Mouse (Mus musculus) olfactory bulb, adult 2 months (tissue): ENCODE measurements at regions not wholly inside any gene's neighbourhood (a gene's known extent, or its start where the extent isn't known, plus 50 kb on each side); places are given as distances from the start of the nearest gene placed in this dataset.

Experiments
- H3K27ac ChIP-seq: fragments of 200-500 bp; 2 replicates; pipeline ENCODE4 v1.5.1; 2012; ENCODE audit warnings: low read depth, low read length; ENCODE audit not compliant: insufficient read depth
- H3K4me1 ChIP-seq: fragments of 200-500 bp; 2 replicates; pipeline ENCODE4 v1.6.1; 2012; ENCODE audit warnings: low read length; ENCODE audit not compliant: control insufficient read depth, insufficient read depth
- H3K4me3 ChIP-seq: fragments of 200-500 bp; 2 replicates; pipeline ENCODE4 v1.5.1; 2012; ENCODE audit warnings: mild to moderate bottlenecking, low read depth, low read length, moderate library complexity; ENCODE audit not compliant: insufficient read depth
- CTCF ChIP-seq: fragments of 200-500 bp; IDR thresholded peaks from 2 replicates; pipeline ENCODE4 v1.5.1; 2012; ENCODE audit warnings: low read depth, mild to moderate bottlenecking, low read length, moderate library complexity; ENCODE audit not compliant: insufficient read depth
- POLR2A ChIP-seq: fragments of 200-500 bp; IDR thresholded peaks from 2 replicates; pipeline ENCODE4 v1.6.1; 2012; ENCODE audit warnings: mild to moderate bottlenecking, low read depth, low read length, moderate library complexity; ENCODE audit not compliant: insufficient read depth
- WGBS: fragments of 180-500 bp; shearing (Covaris S2); methylation state at CpG from one replicate; pipeline ENCODE4 v1.1.7; 2018; 5-methylcytosine and 5-hydroxymethylcytosine counted together

DNA sequence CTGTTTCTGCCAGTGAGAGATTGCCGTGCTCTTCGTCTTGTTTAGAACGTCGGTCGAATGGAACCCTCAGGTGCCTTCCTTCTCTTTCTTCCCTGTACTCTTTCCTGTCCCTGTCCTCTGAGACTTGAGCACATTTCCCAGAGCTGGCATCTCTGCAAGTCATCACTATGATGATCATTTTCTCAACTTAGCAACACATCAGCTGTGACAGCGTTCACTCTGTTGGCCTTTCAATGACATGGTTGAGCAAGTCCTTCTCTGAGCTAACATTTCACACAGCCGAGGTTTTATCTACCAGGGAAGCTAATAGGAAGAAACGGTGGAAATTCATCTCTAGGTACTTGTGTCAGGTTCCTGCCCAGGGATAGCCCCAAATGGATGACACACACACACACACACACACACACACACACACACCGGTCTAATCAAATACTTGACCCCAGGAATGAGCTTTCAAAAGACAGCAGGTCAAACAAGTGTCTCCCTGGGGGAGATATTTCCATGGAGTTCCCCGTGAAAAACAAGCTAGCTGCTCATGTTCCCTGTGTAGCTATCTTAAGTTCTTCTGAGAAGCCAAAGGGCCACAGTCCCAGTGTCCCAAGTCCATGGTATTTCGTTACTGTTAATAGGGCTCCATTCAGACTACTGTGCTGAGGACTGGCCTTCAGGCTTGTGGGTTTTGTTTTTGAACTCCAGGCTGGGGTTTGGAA lies 167.0 kb upstream of the Trib2 start:
- Histone ChIP-seq H3K4me3 (no peak overlapping the region), H3K27ac (no peak overlapping the region), H3K4me1 (no peaks in the 10 kb centered on the region)
- 90% methylated on average over 11 of the region's 11 CpGs for WGBS
- no peak for TF ChIP-seq CTCF
- TF ChIP-seq POLR2A: no peak

GRCm38 (mm10) chr12:15981741-15982140 lies 165.0 kb upstream of the Trib2 start:
- WGBS: 98% methylated on average over 1 of the region's 1 CpGs
- H3K4me1 ChIP-seq: no peaks in the 10 kb centered on the region
- TF ChIP-seq CTCF (no peak), POLR2A (no peak)
- H3K27ac ChIP-seq: no peak overlapping the region
- H3K4me3 ChIP-seq: no peak overlapping the region

GRCm38 (mm10) chr12:15979233-15979632 lies 162.5 kb upstream of the Trib2 start:
- H3K4me1 ChIP-seq: no peaks in the 10 kb centered on the region
- H3K4me3 ChIP-seq: no peak overlapping the region
- no peak overlapping the region for H3K27ac ChIP-seq
- no peak for TF ChIP-seq CTCF
- TF ChIP-seq POLR2A: no peak
- 97% methylated on average over 7 of the region's 7 CpGs for WGBS

DNA sequence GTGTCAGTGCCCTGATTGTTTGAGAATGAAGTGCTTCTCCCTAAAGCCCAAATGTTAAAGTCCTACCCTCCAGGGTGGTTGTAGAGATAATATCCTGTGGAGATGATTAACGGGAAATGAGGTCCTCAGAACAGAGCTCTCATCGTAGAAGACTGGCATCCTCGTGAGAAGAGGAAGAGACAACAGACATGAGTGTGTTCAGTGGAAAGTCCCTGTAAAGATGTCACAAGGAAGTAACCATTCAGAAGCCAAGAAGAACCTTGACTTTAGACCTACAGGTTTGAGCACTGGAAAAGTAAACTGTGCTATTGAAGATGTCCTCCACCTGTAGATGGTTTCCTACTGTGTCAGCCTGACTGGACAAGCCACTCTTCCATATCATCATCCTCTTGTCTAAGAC lies 155.1 kb upstream of the Trib2 start:
- no peak overlapping the region for H3K27ac ChIP-seq
- no peak for TF ChIP-seq POLR2A
- no peak for TF ChIP-seq CTCF
- 88% methylated on average over 3 of the region's 3 CpGs for WGBS
- no peak overlapping the region for H3K4me3 ChIP-seq
- H3K4me1 ChIP-seq: no peaks in the 10 kb centered on the region

DNA sequence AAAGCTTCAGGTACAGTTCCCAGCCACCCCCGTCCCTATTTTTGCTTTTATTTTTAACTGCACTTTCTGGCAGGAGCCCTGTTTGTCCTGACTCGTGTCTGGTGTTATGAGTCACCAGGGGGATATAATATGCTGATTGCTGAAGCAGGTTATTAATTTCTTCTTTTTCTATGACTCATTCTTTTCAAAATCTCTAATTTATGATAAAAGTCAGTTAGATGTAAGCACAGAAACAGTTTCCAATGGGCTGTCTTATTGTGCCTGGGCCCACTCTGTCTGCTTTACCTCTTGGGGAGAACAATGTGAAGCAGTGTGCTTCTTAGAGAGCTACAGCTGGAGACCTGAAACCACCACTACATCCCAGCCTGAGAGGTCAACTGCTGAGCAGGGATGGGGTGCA lies 153.5 kb upstream of the Trib2 start:
- H3K4me1 ChIP-seq: no peaks in the 10 kb centered on the region
- TF ChIP-seq CTCF (no peak), POLR2A (no peak)
- no peak overlapping the region for H3K4me3 ChIP-seq
- WGBS: 65% methylated on average over 2 of the region's 2 CpGs
- H3K27ac ChIP-seq: no peak overlapping the region

GRCm38 (mm10) chr12:15967550-15968102 lies 150.9 kb upstream of the Trib2 start:
- no peaks in the 10 kb centered on the region for H3K4me1 ChIP-seq
- TF ChIP-seq POLR2A: no peak
- TF ChIP-seq CTCF: no peak
- no peak overlapping the region for H3K27ac ChIP-seq
- 49% methylated on average over 5 of the region's 5 CpGs for WGBS
- H3K4me3 ChIP-seq: no peak overlapping the region

GRCm38 (mm10) chr12:15966631-15967030 lies 149.9 kb upstream of the Trib2 start:
- no peak overlapping the region for H3K4me3 ChIP-seq
- TF ChIP-seq POLR2A: no peak
- no peak for TF ChIP-seq CTCF
- no peak overlapping the region for H3K27ac ChIP-seq
- no peaks in the 10 kb centered on the region for H3K4me1 ChIP-seq
- WGBS: 97% methylated on average over 1 of the region's 1 CpGs

DNA sequence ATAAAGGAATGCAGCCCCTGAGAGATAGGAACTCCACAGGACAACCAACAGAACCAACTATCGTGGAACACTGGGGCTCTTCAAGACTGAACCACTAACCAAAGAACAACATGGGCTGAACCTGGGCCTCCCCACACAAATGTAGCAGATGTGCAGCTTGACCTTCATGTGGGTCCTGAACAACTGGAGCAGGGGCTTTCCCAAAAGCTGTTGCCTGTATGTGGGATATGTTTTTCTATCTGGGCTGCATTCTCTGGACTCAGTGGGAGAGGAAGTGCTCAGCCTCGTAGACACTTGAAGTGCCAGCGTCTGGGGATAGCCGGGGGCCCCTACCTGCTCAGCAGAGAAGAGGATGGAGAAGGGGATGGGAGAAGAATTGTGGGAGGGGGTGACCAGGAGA lies 149.2 kb upstream of the Trib2 start:
- H3K4me1 ChIP-seq: no peaks in the 10 kb centered on the region
- 89% methylated on average over 4 of the region's 4 CpGs for WGBS
- H3K27ac ChIP-seq: no peak overlapping the region
- H3K4me3 ChIP-seq: no peak overlapping the region
- TF ChIP-seq POLR2A (no peak), CTCF (no peak)

DNA sequence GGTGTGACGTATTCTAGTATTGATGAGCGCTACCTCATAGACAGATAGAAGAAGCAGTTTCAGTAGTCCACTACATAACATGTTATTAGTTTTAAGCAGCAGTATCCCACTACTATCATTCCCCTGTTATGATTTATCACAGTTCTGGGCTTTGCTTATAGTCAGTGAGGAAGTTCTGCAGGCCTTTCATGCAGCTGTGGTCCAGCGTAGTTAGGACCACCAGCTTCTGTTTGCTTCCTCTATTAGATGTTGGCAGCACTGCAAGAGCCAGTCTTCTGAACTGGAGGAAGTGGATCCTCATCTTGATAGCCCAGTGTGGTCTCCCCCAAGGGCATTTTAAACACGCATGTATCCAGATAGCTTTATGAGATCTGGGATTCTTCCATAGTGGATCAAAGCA lies 147.4 kb upstream of the Trib2 start:
- Histone ChIP-seq H3K4me3 (no peak overlapping the region), H3K4me1 (no peaks in the 10 kb centered on the region), H3K27ac (no peak overlapping the region)
- WGBS: 92% methylated on average over 4 of the region's 4 CpGs
- TF ChIP-seq CTCF: no peak
- TF ChIP-seq POLR2A: no peak
